Mouse (Mus musculus): ENCODE results near the gene Zfp697. TPM values are rescaled to one million over a fixed set of nuclear protein-coding genes. Genes with fewer than 3 reads are reported as not detected.

The Zfp697 gene
- polyA plus RNA-seq, 1 experiment from 2014 or later, result 3.9 TPM

GRCm38 (mm10) chr3:98348705-98349104 is 33.6 kb upstream of the Zfp697 start:
- Histone ChIP-seq H3K36me3 (no peaks in the 10 kb centered on the region), H3K4me2 (peak overlapping the region; percentile 20; the same call in 1 of the 2 replicates), H3K9me3 (replicated peaks) (no peaks in the 10 kb centered on the region), H3K9ac (no peak overlapping the region), H3K4me1 (peaks cover 12% of the 10 kb centered on the region; the same call in 1 of the 2 replicates), H3K4me3 (no peak overlapping the region), H3K27ac (no peak overlapping the region), H3K27me3 (replicated peaks) (no peaks in the 10 kb centered on the region; the same call in 1 of the 2 replicates)
- peak; percentile 59 for ATAC-seq
- WGBS (ENCODE audit: insufficient replicate concordance), result 20% methylated on average over 4 of the region's 8 CpGs

GRCm38 (mm10) chr3:98353892-98354291 is 28.4 kb upstream of the Zfp697 start:
- H3K36me3 ChIP-seq, result no peaks in the 10 kb centered on the region
- H3K9me3 ChIP-seq (replicated peaks), result no peaks in the 10 kb centered on the region
- 27% methylated on average over 7 of the region's 7 CpGs for WGBS (ENCODE audit: insufficient replicate concordance)
- H3K27me3 ChIP-seq (replicated peaks), result no peaks in the 10 kb centered on the region; the same call in 1 of the 2 replicates
- no peaks in the 10 kb centered on the region for H3K4me1 ChIP-seq
- no peak overlapping the region for H3K4me2 ChIP-seq
- no peak overlapping the region for H3K4me3 ChIP-seq
- ATAC-seq, result no peak
- H3K9ac ChIP-seq, result no peak overlapping the region
- H3K27ac ChIP-seq, result no peak overlapping the region

- no peak for ATAC-seq
- Histone ChIP-seq H3K27ac (no peak overlapping the region), H3K9me3 (replicated peaks) (no peaks in the 10 kb centered on the region), H3K9ac (no peak overlapping the region), H3K27me3 (replicated peaks) (no peaks in the 10 kb centered on the region; the same call in 1 of the 2 replicates), H3K4me1 (no peaks in the 10 kb centered on the region), H3K4me2 (no peak overlapping the region), H3K36me3 (no peaks in the 10 kb centered on the region), H3K4me3 (no peak overlapping the region)
- WGBS (ENCODE audit: insufficient replicate concordance), result 71% methylated on average over 10 of the region's 10 CpGs
These were observed 26.8 kb upstream of the Zfp697 start for GRCm38 (mm10) chr3:98355344-98356025.

- no peak overlapping the region for H3K27ac ChIP-seq
- no peaks in the 10 kb centered on the region for H3K4me1 ChIP-seq
- ATAC-seq, result no peak
- 77% methylated on average over 6 of the region's 6 CpGs for WGBS (ENCODE audit: insufficient replicate concordance)
- H3K36me3 ChIP-seq, result no peaks in the 10 kb centered on the region
- no peak overlapping the region for H3K9ac ChIP-seq
- no peaks in the 10 kb centered on the region; the same call in 1 of the 2 replicates for H3K27me3 ChIP-seq (replicated peaks)
- no peak overlapping the region for H3K4me3 ChIP-seq
- no peak overlapping the region for H3K4me2 ChIP-seq
- H3K9me3 ChIP-seq (replicated peaks), result no peaks in the 10 kb centered on the region
These were observed 26.3 kb upstream of the Zfp697 start for GRCm38 (mm10) chr3:98356026-98356365.

- Histone ChIP-seq H3K36me3 (no peaks in the 10 kb centered on the region), H3K9ac (no peak overlapping the region), H3K27me3 (replicated peaks) (no peaks in the 10 kb centered on the region), H3K4me2 (no peak overlapping the region), H3K9me3 (replicated peaks) (no peaks in the 10 kb centered on the region), H3K4me3 (no peak overlapping the region), H3K4me1 (no peaks in the 10 kb centered on the region), H3K27ac (no peak overlapping the region)
- WGBS (ENCODE audit: insufficient replicate concordance), result 40% methylated on average over 3 of the region's 3 CpGs
- no peak for ATAC-seq
These were observed 25.5 kb upstream of the Zfp697 start for GRCm38 (mm10) chr3:98356632-98357370.

- H3K36me3 ChIP-seq, result no peaks in the 10 kb centered on the region
- no peak overlapping the region for H3K27ac ChIP-seq
- H3K9ac ChIP-seq, result no peak overlapping the region
- 25% methylated on average over 2 of the region's 2 CpGs for whole genome bisulfite sequencing (ENCODE audit: insufficient replicate concordance)
- H3K4me2 ChIP-seq, result no peak overlapping the region
- H3K4me1 ChIP-seq, result no peaks in the 10 kb centered on the region
- no peaks in the 10 kb centered on the region for H3K9me3 ChIP-seq (replicated peaks)
- H3K4me3 ChIP-seq, result no peak overlapping the region
- no peaks in the 10 kb centered on the region for H3K27me3 ChIP-seq (replicated peaks)
- no peak for ATAC-seq
These were observed 19.5 kb upstream of the Zfp697 start for GRCm38 (mm10) chr3:98362753-98363152.

- H3K4me1 ChIP-seq, result no peaks in the 10 kb centered on the region
- no peak overlapping the region for H3K4me3 ChIP-seq
- no peak overlapping the region for H3K27ac ChIP-seq
- H3K27me3 ChIP-seq (replicated peaks), result no peaks in the 10 kb centered on the region
- H3K9me3 ChIP-seq (replicated peaks), result no peaks in the 10 kb centered on the region
- no peak overlapping the region for H3K9ac ChIP-seq
- 56% methylated on average over 3 of the region's 3 CpGs for WGBS (ENCODE audit: insufficient replicate concordance)
- no peaks in the 10 kb centered on the region for H3K36me3 ChIP-seq
- H3K4me2 ChIP-seq, result no peak overlapping the region
- no peak for ATAC-seq
These were observed 16.2 kb upstream of the Zfp697 start for GRCm38 (mm10) chr3:98366086-98366485.

- Histone ChIP-seq H3K27ac (no peak overlapping the region), H3K4me3 (no peak overlapping the region), H3K36me3 (no peaks in the 10 kb centered on the region), H3K9ac (no peak overlapping the region), H3K27me3 (replicated peaks) (no peaks in the 10 kb centered on the region), H3K4me2 (no peak overlapping the region), H3K4me1 (no peaks in the 10 kb centered on the region), H3K9me3 (replicated peaks) (no peaks in the 10 kb centered on the region)
- no peak for ATAC-seq
- 63% methylated on average over 4 of the region's 4 CpGs for WGBS (ENCODE audit: insufficient replicate concordance)
These were observed 15.4 kb upstream of the Zfp697 start for GRCm38 (mm10) chr3:98366823-98367222.

GRCm38 (mm10) chr3:98368283-98368682 is 14.0 kb upstream of the Zfp697 start:
- no peak overlapping the region for H3K9ac ChIP-seq
- whole genome bisulfite sequencing (ENCODE audit: insufficient replicate concordance), result 55% methylated on average over 4 of the region's 4 CpGs

GRCm38 (mm10) chr3:98368776-98369175 is 13.5 kb upstream of the Zfp697 start:
- no peak overlapping the region for H3K9ac ChIP-seq
- H3K4me2 ChIP-seq, result no peak overlapping the region
- WGBS (ENCODE audit: insufficient replicate concordance), result 78% methylated on average over 2 of the region's 2 CpGs
- H3K36me3 ChIP-seq, result no peaks in the 10 kb centered on the region
- no peak for ATAC-seq
- H3K4me3 ChIP-seq, result no peak overlapping the region
- H3K27ac ChIP-seq, result no peak overlapping the region
- H3K27me3 ChIP-seq (replicated peaks), result no peaks in the 10 kb centered on the region
- no peaks in the 10 kb centered on the region for H3K4me1 ChIP-seq
- H3K9me3 ChIP-seq (replicated peaks), result no peaks in the 10 kb centered on the region

More at GRCm38 (mm10) chr3:98368283-98368682, 14.0 kb upstream of the Zfp697 start:
- Histone ChIP-seq H3K36me3 (no peaks in the 10 kb centered on the region), H3K27me3 (replicated peaks) (no peaks in the 10 kb centered on the region), H3K4me3 (no peak overlapping the region), H3K4me1 (no peaks in the 10 kb centered on the region), H3K9me3 (replicated peaks) (no peaks in the 10 kb centered on the region), H3K4me2 (no peak overlapping the region), H3K27ac (no peak overlapping the region)
- no peak for ATAC-seq

- Histone ChIP-seq H3K27ac (no peak overlapping the region), H3K4me2 (no peak overlapping the region), H3K27me3 (replicated peaks) (no peaks in the 10 kb centered on the region), H3K9ac (no peak overlapping the region), H3K4me3 (no peak overlapping the region), H3K9me3 (replicated peaks) (no peaks in the 10 kb centered on the region), H3K4me1 (no peaks in the 10 kb centered on the region), H3K36me3 (no peaks in the 10 kb centered on the region)
- 47% methylated on average over 3 of the region's 3 CpGs for WGBS (ENCODE audit: insufficient replicate concordance)
- no peak for ATAC-seq
These were observed 8.1 kb upstream of the Zfp697 start for GRCm38 (mm10) chr3:98374062-98374719.

GRCm38 (mm10) chr3:98374980-98375379 is 7.3 kb upstream of the Zfp697 start:
- no peaks in the 10 kb centered on the region for H3K36me3 ChIP-seq
- no peak overlapping the region for H3K27ac ChIP-seq
- no peaks in the 10 kb centered on the region for H3K4me1 ChIP-seq
- WGBS (ENCODE audit: insufficient replicate concordance), result 58% methylated on average over 5 of the region's 5 CpGs
- no peak overlapping the region for H3K4me3 ChIP-seq
- no peaks in the 10 kb centered on the region for H3K9me3 ChIP-seq (replicated peaks)
- ATAC-seq, result no peak
- H3K27me3 ChIP-seq (replicated peaks), result no peaks in the 10 kb centered on the region
- H3K9ac ChIP-seq, result no peak overlapping the region
- no peak overlapping the region for H3K4me2 ChIP-seq

All from liver, embryonic 12.5 days (tissue).